Comparison of ENCODE assay signal across 15 mouse cellular contexts in genomic region chr2:32496190-32496589, GRCm38 (mm10). TPM values are rescaled to one million over a fixed set of nuclear protein-coding genes. Genes with fewer than 3 reads are reported as not detected.
A peak's percentile ranks its signal among the peaks of the same experiment; 100 is the strongest.
DNase-seq lines count a peak whose midpoint lies in the region; ATAC-seq and TF ChIP-seq lines count a peak whose summit lies in the region.
"Had no signal": no experiment of that assay in that cellular context is flagged by ENCODE, and none has a peak within 500 bp of the region (broad histone marks: within the 10 kb centered on the region; RNA-seq: fewer than 3 reads in every experiment).

No protein-coding gene starts in this region.

- H3K27ac ChIP-seq in liver, embryonic 13.5 days, result peak overlapping the region; percentile 50; the same call in 1 of the 2 replicates
- peak overlapping the region; percentile 19; the same call in 1 of the 2 replicates for H3K27ac ChIP-seq in small intestine, adult 2 months (ENCODE audit: insufficient read depth, low read depth, low read length)
- H3K27ac ChIP-seq: kidney, postnatal 0 days; macrophage had no signal

- H3K9me3 ChIP-seq in G1E (replicated peaks), result peaks cover 13% of the 10 kb centered on the region
- no peaks in the 10 kb centered on the region for H3K9me3 ChIP-seq in liver, embryonic 13.5 days (replicated peaks)

- TF ChIP-seq POLR2A in small intestine, adult 2 months (IDR thresholded peaks at IDR 0.05; ENCODE audit: low read depth, low read length), result no peak

- H3K4me1 ChIP-seq in G1E (ENCODE audit: insufficient read depth, low read depth, low read length), result peaks cover 74% of the 10 kb centered on the region
- peaks cover 33% of the 10 kb centered on the region for H3K4me1 ChIP-seq in liver, embryonic 13.5 days (replicated peaks)
- H3K4me1 ChIP-seq in small intestine, adult 2 months (ENCODE audit: control insufficient read depth, insufficient read depth, insufficient read length, low read length), result peaks cover 7% of the 10 kb centered on the region

- H3K27me3 ChIP-seq in G1E (ENCODE audit: insufficient read depth, low read length), result no peaks in the 10 kb centered on the region
- no peaks in the 10 kb centered on the region for H3K27me3 ChIP-seq in liver, embryonic 13.5 days
- H3K27me3 ChIP-seq in small intestine, adult 2 months (ENCODE audit: control insufficient read depth, insufficient read depth, low read length), result no peaks in the 10 kb centered on the region

- no peak for TF ChIP-seq CTCF in G1E (IDR thresholded peaks at IDR 0.05; ENCODE audit: low read depth, low read length)
- no peak for TF ChIP-seq CTCF in small intestine, adult 2 months (IDR thresholded peaks at IDR 0.05; ENCODE audit: extremely low read depth, insufficient read length, insufficient replicate concordance, low read depth, low read length)

- DNase-seq in 416B (ENCODE audit: low read depth) (peak; percentile 72), G1E (ENCODE audit: low spot score) (peak; percentile 52)
- DNase-seq in liver, embryonic 13.5 days, result no peak
- DNase-seq in gastrocnemius, adult 18-20 months (ENCODE audit: low spot score), result no peak
- DNase-seq in right cerebral cortex, postnatal 14 days, result no peak
- DNase-seq: adrenal gland, adult 2 months; cerebellum, adult 9-11 months; heart, adult 11 months; heart, postnatal 14 days; right cerebral cortex, adult 18-20 months had no signal

- whole genome bisulfite sequencing in liver, embryonic 13.5 days (ENCODE audit: insufficient replicate concordance), result 13% methylated on average over 5 of the region's 5 CpGs
- WGBS in small intestine, adult 2 months, result 52% methylated on average over 5 of the region's 5 CpGs

- H3K4me2 ChIP-seq in liver, embryonic 13.5 days, result peak overlapping the region; percentile 67

- peak overlapping the region; percentile 68 for H3K4me3 ChIP-seq in G1E (ENCODE audit: low read depth, low read length)
- no peak overlapping the region for H3K4me3 ChIP-seq in liver, embryonic 13.5 days (replicated peaks)
- H3K4me3 ChIP-seq in small intestine, adult 2 months (ENCODE audit: low read depth, low read length), result no peak overlapping the region
- H3K4me3 ChIP-seq: embryonic facial prominence, embryonic 10.5 days had no signal

- peaks cover 9% of the 10 kb centered on the region for H3K36me3 ChIP-seq in G1E (replicated peaks)
- H3K36me3 ChIP-seq in liver, embryonic 13.5 days, result no peaks in the 10 kb centered on the region
- no peaks in the 10 kb centered on the region for H3K36me3 ChIP-seq in small intestine, adult 2 months (ENCODE audit: control insufficient read depth, insufficient read depth, low read length)
- H3K36me3 ChIP-seq: embryonic facial prominence, embryonic 10.5 days had no signal

- no peak for ATAC-seq in G1E (ENCODE audit: extremely low read depth, insufficient number of reproducible peaks, low FRiP score, poor library complexity, severe bottlenecking)
- no peak for ATAC-seq in liver, embryonic 13.5 days (ENCODE audit: low read depth)
- ATAC-seq in megakaryocyte progenitor cell, adult 5-6 weeks (replicated peaks; ENCODE audit: poor library complexity), result no peak; the same call in 1 of the 2 replicates

- no peak overlapping the region for H3K9ac ChIP-seq in liver, embryonic 13.5 days

RNA-seq across cellular contexts. Expression of gene Fam102a, which starts 38.9 kb away (rescaled TPM):
- total RNA-seq in G1E (2014; fragmentation: Nextera tagmentation), result 33.6 and 35.0 TPM in 2 replicates
- total RNA-seq in G1E (2017), result 28.7 and 30.1 TPM in 2 replicates
- polyA plus RNA-seq in G1E (2012), result 28.9 and 32.7 TPM in 2 replicates
- 1.0 and 1.1 TPM in 2 replicates for polyA plus RNA-seq in liver, embryonic 13.5 days (2015; fragmentation: Nextera tagmentation; extraction: Ambion mirVana)
- polyA plus RNA-seq in small intestine, adult 2 months (2012; rRNA removed), result 55.2 and 96.2 TPM in 2 replicates
- total RNA-seq in gastrocnemius, adult 18-20 months (2021), result 1 to 10 TPM; 2.0 to 2.6 TPM
- total RNA-seq in megakaryocyte progenitor cell, adult 5-6 weeks (2015), result 1.9 and 2.9 TPM in 2 replicates
- total RNA-seq in megakaryocyte progenitor cell, adult 5-6 weeks (2017), result 1.9 and 2.2 TPM in 2 replicates

RNA-seq across cellular contexts. Expression of gene Slc25a25, which starts 44.9 kb away (rescaled TPM):
- total RNA-seq in G1E (2014; fragmentation: Nextera tagmentation), result 5.1 and 25.4 TPM in 2 replicates
- total RNA-seq in G1E (2017), result 6.8 and 8.0 TPM in 2 replicates
- 6.5 and 6.9 TPM in 2 replicates for polyA plus RNA-seq in G1E (2012)
- 8.7 and 9.2 TPM in 2 replicates for polyA plus RNA-seq in liver, embryonic 13.5 days (2015; fragmentation: Nextera tagmentation; extraction: Ambion mirVana)
- polyA plus RNA-seq in small intestine, adult 2 months (2012; rRNA removed), result 12.5 and 27.0 TPM in 2 replicates
- total RNA-seq in gastrocnemius, adult 18-20 months (2021), result 100 to 1,000 TPM in 1 of 2 experiments, 10 to 100 TPM in 1; 47.6 to 217 TPM
- 5.2 and 6.4 TPM in 2 replicates for total RNA-seq in megakaryocyte progenitor cell, adult 5-6 weeks (2015)
- 10.7 and 11.5 TPM in 2 replicates for total RNA-seq in megakaryocyte progenitor cell, adult 5-6 weeks (2017)

RNA-seq across cellular contexts. Expression of gene Naif1, which starts 45.9 kb away (rescaled TPM):
- total RNA-seq in G1E (2014; fragmentation: Nextera tagmentation) (3.9 and 4.2 TPM in 2 replicates), G1E (2017) (3.8 and 4.0 TPM in 2 replicates)
- polyA plus RNA-seq in G1E (2012), result 6.9 and 8.1 TPM in 2 replicates
- 2.2 and 2.4 TPM in 2 replicates for polyA plus RNA-seq in liver, embryonic 13.5 days (2015; fragmentation: Nextera tagmentation; extraction: Ambion mirVana)
- 2.4 and 4.4 TPM in 2 replicates for polyA plus RNA-seq in small intestine, adult 2 months (2012; rRNA removed)
- 1 to 10 TPM; 2.6 to 3.0 TPM for total RNA-seq in gastrocnemius, adult 18-20 months (2021)
- 1.5 and 1.9 TPM in 2 replicates for total RNA-seq in megakaryocyte progenitor cell, adult 5-6 weeks (2015)
- 3.5 TPM in 2 replicates for total RNA-seq in megakaryocyte progenitor cell, adult 5-6 weeks (2017)

Comparison
In these comparisons a context has a peak if more than half of its experiments do, and no peak if none do; other contexts are left out.
1. DNase-seq: peak in 416B (single experiment) and G1E (single experiment); none in liver, embryonic 13.5 days (single experiment), gastrocnemius, adult 18-20 months (single experiment) and right cerebral cortex, postnatal 14 days (single experiment).
2. RNA of gene Fam102a, which starts 38.9 kb away (total RNA-seq): 28.7 to 35.0 TPM in G1E; 2.0 to 2.6 TPM in gastrocnemius, adult 18-20 months and 1.9 to 2.9 TPM in megakaryocyte progenitor cell, adult 5-6 weeks; every median in the first group is over 4 times any median in the second.